Mouse (Mus musculus): ENCODE data around the gene Hint3. TPM values are rescaled to one million over a fixed set of nuclear protein-coding genes. Genes with fewer than 3 reads are reported as not detected.
"Not testable (repeated sequence)": the region's sequence is repeated elsewhere in the genome, so short reads cannot be mapped to it uniquely, and the experiment has no call there.

Hint3 gene
- polyA plus RNA-seq (2015; fragmentation: Nextera tagmentation; extraction: Ambion mirVana), result 27.6 and 27.7 TPM in 2 replicates

- Histone ChIP-seq H3K27ac (no peak within 1 kb of the TSS), H3K9ac (no peak within 1 kb of the TSS), H3K27me3 (no peaks in the 10 kb centered on the region), H3K4me1 (no peaks in the 10 kb centered on the region), H3K36me3 (no peaks in the 10 kb centered on the region), H3K4me3 (replicated peaks) (no peak within 1 kb of the TSS), H3K9me3 (replicated peaks) (no peaks in the 10 kb centered on the region), H3K4me2 (no peak within 1 kb of the TSS)
- no peak for ATAC-seq (replicated peaks; ENCODE audit: low FRiP score)
- 90% methylated on average over 3 of the region's 3 CpGs for WGBS
Measured at GRCm38 (mm10) chr10:30629513-30629912, at the start of gene Hint3. Hint3 (minus strand) TSS chr10:30629632.

GRCm38 (mm10) chr10:30678051-30678450 lies 48.6 kb upstream of the Hint3 start:
- no peak overlapping the region for H3K4me3 ChIP-seq (replicated peaks)
- H3K4me2 ChIP-seq, result no peak overlapping the region
- no peaks in the 10 kb centered on the region for H3K4me1 ChIP-seq
- 68% methylated on average over 2 of the region's 2 CpGs for WGBS
- H3K27me3 ChIP-seq, result no peaks in the 10 kb centered on the region
- no peak overlapping the region for H3K9ac ChIP-seq
- H3K27ac ChIP-seq, result no peak overlapping the region
- H3K9me3 ChIP-seq (replicated peaks), result no peaks in the 10 kb centered on the region
- no peaks in the 10 kb centered on the region for H3K36me3 ChIP-seq
- no peak for ATAC-seq (replicated peaks; ENCODE audit: low FRiP score)

DNA sequence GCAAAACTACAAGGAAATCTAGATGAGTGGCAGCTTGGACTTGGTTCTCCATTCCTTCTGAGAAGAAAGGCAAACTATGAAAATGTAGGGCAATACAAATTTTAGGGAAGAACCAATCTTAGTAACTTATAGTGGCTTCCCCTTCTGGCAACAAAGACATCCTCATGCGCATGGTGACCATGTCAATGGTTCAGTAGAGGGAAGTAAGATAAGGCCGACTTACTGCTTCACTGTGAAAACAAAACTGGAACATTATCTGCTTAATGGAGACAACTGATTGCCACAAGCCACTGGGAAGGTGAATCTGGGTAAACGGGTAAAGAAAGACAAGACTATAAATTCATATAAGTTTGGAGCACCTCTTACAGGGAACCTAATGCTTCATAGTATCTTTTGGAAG lies 45.4 kb upstream of the Hint3 start:
- WGBS, result 84% methylated on average over 3 of the region's 3 CpGs
- no peaks in the 10 kb centered on the region for H3K4me1 ChIP-seq
- no peaks in the 10 kb centered on the region for H3K9me3 ChIP-seq (replicated peaks)
- H3K4me2 ChIP-seq, result no peak overlapping the region
- no peak overlapping the region for H3K9ac ChIP-seq
- peaks cover 8% of the 10 kb centered on the region for H3K36me3 ChIP-seq
- H3K27ac ChIP-seq, result no peak overlapping the region
- H3K27me3 ChIP-seq, result no peaks in the 10 kb centered on the region
- ATAC-seq (replicated peaks; ENCODE audit: low FRiP score), result no peak
- no peak overlapping the region for H3K4me3 ChIP-seq (replicated peaks)

- 96% methylated on average over 2 of the region's 2 CpGs for whole genome bisulfite sequencing
- ATAC-seq (replicated peaks; ENCODE audit: low FRiP score), result no peak
- Histone ChIP-seq H3K4me3 (replicated peaks) (no peak overlapping the region), H3K9me3 (replicated peaks) (no peaks in the 10 kb centered on the region), H3K9ac (no peak overlapping the region), H3K4me2 (no peak overlapping the region), H3K4me1 (no peaks in the 10 kb centered on the region), H3K27ac (no peak overlapping the region), H3K27me3 (no peaks in the 10 kb centered on the region), H3K36me3 (peaks cover 17% of the 10 kb centered on the region)
Measured at GRCm38 (mm10) chr10:30666580-30666979, 37.1 kb upstream of the Hint3 start.

- Histone ChIP-seq H3K9ac (no peak overlapping the region), H3K4me2 (no peak overlapping the region), H3K4me1 (peaks cover 6% of the 10 kb centered on the region), H3K9me3 (replicated peaks) (no peaks in the 10 kb centered on the region), H3K27ac (no peak overlapping the region), H3K36me3 (peaks cover 21% of the 10 kb centered on the region), H3K4me3 (replicated peaks) (no peak overlapping the region), H3K27me3 (no peaks in the 10 kb centered on the region)
- WGBS, result 83% methylated on average over 6 of the region's 6 CpGs
- ATAC-seq (replicated peaks; ENCODE audit: low FRiP score), result no peak
Measured at GRCm38 (mm10) chr10:30660564-30661328, 31.3 kb upstream of the Hint3 start.

- Histone ChIP-seq H3K27ac (peak overlapping the region; percentile 77), H3K4me2 (peak overlapping the region; percentile 61), H3K27me3 (no peaks in the 10 kb centered on the region), H3K36me3 (peaks cover 29% of the 10 kb centered on the region), H3K9me3 (replicated peaks) (no peaks in the 10 kb centered on the region), H3K4me1 (peaks cover 15% of the 10 kb centered on the region), H3K4me3 (replicated peaks) (peak overlapping the region; percentile 43), H3K9ac (peak overlapping the region; percentile 39; the same call in 1 of the 2 replicates)
- WGBS, result 3% methylated on average over 5 of the region's 5 CpGs
- peak; percentile 92 for ATAC-seq (replicated peaks; ENCODE audit: low FRiP score)
Measured at GRCm38 (mm10) chr10:30655655-30656054, 26.2 kb upstream of the Hint3 start.

GRCm38 (mm10) chr10:30647681-30648080 lies 18.2 kb upstream of the Hint3 start:
- Histone ChIP-seq H3K9ac (no peak overlapping the region), H3K4me2 (no peak overlapping the region), H3K27ac (no peak overlapping the region), H3K9me3 (replicated peaks) (no peaks in the 10 kb centered on the region), H3K4me1 (no peaks in the 10 kb centered on the region), H3K27me3 (no peaks in the 10 kb centered on the region), H3K36me3 (peaks cover 39% of the 10 kb centered on the region), H3K4me3 (replicated peaks) (no peak overlapping the region)
- ATAC-seq (replicated peaks; ENCODE audit: low FRiP score), result no peak
- 25% methylated on average over 2 of the region's 2 CpGs for WGBS

GRCm38 (mm10) chr10:30638216-30638615 lies 8.8 kb upstream of the Hint3 start:
- no peak for ATAC-seq (replicated peaks; ENCODE audit: low FRiP score)

GRCm38 (mm10) chr10:30636474-30637154 lies 7.2 kb upstream of the Hint3 start:
- H3K9me3 ChIP-seq (replicated peaks); H3K36me3 ChIP-seq; H3K9ac ChIP-seq; H3K4me2 ChIP-seq; H3K4me3 ChIP-seq (replicated peaks); H3K4me1 ChIP-seq; H3K27me3 ChIP-seq; H3K27ac ChIP-seq; ATAC-seq (replicated peaks; ENCODE audit: low FRiP score): not testable (repeated sequence)
- 78% methylated on average over 1 of the region's 1 CpGs for WGBS

More at GRCm38 (mm10) chr10:30638216-30638615, 8.8 kb upstream of the Hint3 start:
- Histone ChIP-seq H3K27me3 (no peaks in the 10 kb centered on the region), H3K36me3 (no peaks in the 10 kb centered on the region), H3K9ac (no peak overlapping the region), H3K4me1 (no peaks in the 10 kb centered on the region), H3K9me3 (replicated peaks) (no peaks in the 10 kb centered on the region), H3K27ac (no peak overlapping the region), H3K4me2 (no peak overlapping the region), H3K4me3 (replicated peaks) (no peak overlapping the region)
- 84% methylated on average over 3 of the region's 3 CpGs for WGBS

- H3K27me3 ChIP-seq, result no peaks in the 10 kb centered on the region
- no peaks in the 10 kb centered on the region for H3K9me3 ChIP-seq (replicated peaks)
- no peaks in the 10 kb centered on the region for H3K4me1 ChIP-seq
- no peaks in the 10 kb centered on the region for H3K36me3 ChIP-seq
- no peak overlapping the region for H3K4me3 ChIP-seq (replicated peaks)
- WGBS, result 93% methylated on average over 1 of the region's 1 CpGs
- no peak overlapping the region for H3K9ac ChIP-seq
- no peak overlapping the region for H3K4me2 ChIP-seq
- no peak for ATAC-seq (replicated peaks; ENCODE audit: low FRiP score)
- H3K27ac ChIP-seq, result no peak overlapping the region
Measured at GRCm38 (mm10) chr10:30632718-30633117, 3.3 kb upstream of the Hint3 start.

- Histone ChIP-seq H3K27ac (no peak overlapping the region), H3K9ac (no peak overlapping the region), H3K4me3 (replicated peaks) (no peak overlapping the region), H3K9me3 (replicated peaks) (no peaks in the 10 kb centered on the region), H3K27me3 (no peaks in the 10 kb centered on the region), H3K4me2 (no peak overlapping the region), H3K36me3 (no peaks in the 10 kb centered on the region), H3K4me1 (no peaks in the 10 kb centered on the region)
- no peak for ATAC-seq (replicated peaks; ENCODE audit: low FRiP score)
Measured at GRCm38 (mm10) chr10:30629977-30630376, 545 bp upstream of the Hint3 start.

- not testable (repeated sequence) for H3K4me2 ChIP-seq; H3K4me1 ChIP-seq; H3K9me3 ChIP-seq (replicated peaks); H3K27me3 ChIP-seq; ATAC-seq (replicated peaks; ENCODE audit: low FRiP score); H3K4me3 ChIP-seq (replicated peaks); H3K9ac ChIP-seq; H3K27ac ChIP-seq; H3K36me3 ChIP-seq
- 88% methylated on average over 11 of the region's 11 CpGs for WGBS
Measured at GRCm38 (mm10) chr10:30628444-30628843, 988 bp downstream of the Hint3 start.

Measured in kidney, embryonic 15.5 days (tissue).